Mouse (Mus musculus) inflammation-experienced regulatory T-cells (primary cell): ENCODE results near the gene Tmem196. TPM values are rescaled to one million over a fixed set of nuclear protein-coding genes. Genes with fewer than 3 reads are reported as not detected.

ENCODE experiments used
- polyA plus RNA-seq, 2 experiments: library from polyadenylated mRNA; unstranded; fragments of 100-300 nt; shearing (Covaris generic); gene quantifications; one replicate each; pipeline ENCODE4 v1.2.1; 2017

Tmem196 gene
- polyA plus RNA-seq, result not detected

DNA sequence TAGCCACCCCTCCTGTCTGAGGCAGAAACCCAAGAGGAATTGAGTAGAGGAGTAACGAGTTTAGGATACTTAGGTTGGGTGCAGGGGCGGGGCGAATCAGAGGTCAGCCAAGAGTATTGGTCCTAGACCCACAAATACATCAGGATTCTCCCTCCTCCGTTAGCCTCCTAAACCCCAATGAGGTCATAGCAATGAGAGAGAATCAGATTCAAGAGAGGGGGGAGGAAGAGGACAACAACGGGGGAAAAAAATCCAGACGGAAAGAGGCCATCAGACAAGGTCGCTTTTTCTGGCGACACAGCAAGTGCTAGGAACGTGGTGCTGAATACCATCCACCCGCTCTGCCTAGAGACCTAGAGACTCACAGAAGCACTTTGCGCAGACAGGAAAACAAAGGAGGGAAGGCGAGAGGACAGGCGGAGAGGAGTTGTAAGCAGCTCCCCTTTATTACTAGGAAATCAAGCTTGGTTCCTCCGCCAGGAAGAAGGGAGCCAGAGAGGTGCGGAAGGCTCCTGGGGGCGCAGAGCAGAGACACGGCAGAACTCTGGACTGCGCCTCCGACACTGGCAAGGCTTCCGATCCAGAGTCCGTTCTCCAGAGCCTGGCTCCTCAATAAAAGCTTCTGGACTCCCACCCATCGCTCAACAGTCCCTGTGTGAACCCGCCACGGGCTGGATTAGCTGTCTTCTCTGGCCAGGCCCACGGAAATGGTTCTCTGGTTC, at the start of gene Tmem196:
Gene Tmem196 (plus strand): TSS at position 234 of the 722 bp plus-strand sequence.

